Mouse (Mus musculus): ENCODE measurements around the gene Cadm1. TPM values are rescaled to one million over a fixed set of nuclear protein-coding genes. Genes with fewer than 3 reads are reported as not detected.

Gene Cadm1
- polyA plus RNA-seq, 1 experiment: not detected

- no peak for TF ChIP-seq GATA1 (IDR thresholded peaks at IDR 0.05; ENCODE audit: low read length)
These were observed 131.6 kb downstream of the Cadm1 start for GRCm38 (mm10) chr9:47661611-47662010.

- no peak for TF ChIP-seq GATA1 (IDR thresholded peaks at IDR 0.05; ENCODE audit: low read length)
These were observed 139.2 kb downstream of the Cadm1 start for GRCm38 (mm10) chr9:47669206-47669605.

GRCm38 (mm10) chr9:47671617-47672016, 141.6 kb downstream of the Cadm1 start:
- no peak for TF ChIP-seq GATA1 (IDR thresholded peaks at IDR 0.05; ENCODE audit: low read length)

GRCm38 (mm10) chr9:47674766-47675713, 145.1 kb downstream of the Cadm1 start:
- TF ChIP-seq GATA1 (IDR thresholded peaks at IDR 0.05; ENCODE audit: low read length): no peak

- no peak for TF ChIP-seq GATA1 (IDR thresholded peaks at IDR 0.05; ENCODE audit: low read length)
These were observed 156.9 kb downstream of the Cadm1 start for GRCm38 (mm10) chr9:47686881-47687280.

DNA sequence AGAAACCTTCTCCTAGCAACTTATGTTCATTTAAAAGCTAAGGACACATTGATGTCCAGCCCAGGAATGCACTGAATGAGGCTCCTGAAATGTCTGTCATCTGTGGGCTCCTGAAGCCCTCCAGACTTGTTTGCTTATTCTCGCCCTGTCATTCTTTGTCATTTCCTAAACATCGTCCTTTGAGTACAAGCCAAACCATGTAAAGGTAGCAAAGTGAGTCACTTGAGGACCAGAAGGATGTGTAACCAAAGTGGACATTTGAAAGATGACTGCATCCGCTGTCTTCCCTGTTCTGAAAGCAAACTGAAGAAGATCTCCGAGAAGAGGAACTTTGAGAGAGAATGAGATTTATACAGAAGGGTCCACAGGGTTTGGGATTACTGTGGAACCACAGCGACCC, 157.6 kb downstream of the Cadm1 start:
- TF ChIP-seq GATA1 (IDR thresholded peaks at IDR 0.05; ENCODE audit: low read length): no peak

GRCm38 (mm10) chr9:47688297-47688696, 158.3 kb downstream of the Cadm1 start:
- TF ChIP-seq GATA1 (IDR thresholded peaks at IDR 0.05; ENCODE audit: low read length): no peak

- no peak for TF ChIP-seq GATA1 (IDR thresholded peaks at IDR 0.05; ENCODE audit: low read length)
These were observed 162.9 kb downstream of the Cadm1 start for GRCm38 (mm10) chr9:47692911-47693310.

DNA sequence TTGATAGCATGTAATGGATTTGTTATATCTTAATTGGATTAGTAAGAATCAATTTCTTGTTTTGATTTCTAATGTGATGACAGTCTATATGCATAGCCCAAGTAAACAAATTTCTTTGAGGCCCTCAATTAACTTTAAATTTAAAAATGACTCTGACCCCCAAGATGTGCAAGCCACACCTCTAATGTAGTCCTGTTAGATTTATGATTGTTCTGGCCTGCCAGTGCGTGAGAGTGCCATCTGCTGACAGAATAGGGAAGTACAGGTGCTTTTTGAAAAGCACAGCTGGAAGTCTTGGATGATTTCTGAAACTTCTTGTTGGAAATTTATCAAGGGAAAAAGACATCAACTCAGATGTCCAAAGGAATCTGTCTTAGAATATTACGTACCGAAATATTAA, 169.1 kb downstream of the Cadm1 start:
- no peak for TF ChIP-seq GATA1 (IDR thresholded peaks at IDR 0.05; ENCODE audit: low read length)

GRCm38 (mm10) chr9:47700021-47700420, 170.0 kb downstream of the Cadm1 start:
- TF ChIP-seq GATA1 (IDR thresholded peaks at IDR 0.05; ENCODE audit: low read length): no peak

DNA sequence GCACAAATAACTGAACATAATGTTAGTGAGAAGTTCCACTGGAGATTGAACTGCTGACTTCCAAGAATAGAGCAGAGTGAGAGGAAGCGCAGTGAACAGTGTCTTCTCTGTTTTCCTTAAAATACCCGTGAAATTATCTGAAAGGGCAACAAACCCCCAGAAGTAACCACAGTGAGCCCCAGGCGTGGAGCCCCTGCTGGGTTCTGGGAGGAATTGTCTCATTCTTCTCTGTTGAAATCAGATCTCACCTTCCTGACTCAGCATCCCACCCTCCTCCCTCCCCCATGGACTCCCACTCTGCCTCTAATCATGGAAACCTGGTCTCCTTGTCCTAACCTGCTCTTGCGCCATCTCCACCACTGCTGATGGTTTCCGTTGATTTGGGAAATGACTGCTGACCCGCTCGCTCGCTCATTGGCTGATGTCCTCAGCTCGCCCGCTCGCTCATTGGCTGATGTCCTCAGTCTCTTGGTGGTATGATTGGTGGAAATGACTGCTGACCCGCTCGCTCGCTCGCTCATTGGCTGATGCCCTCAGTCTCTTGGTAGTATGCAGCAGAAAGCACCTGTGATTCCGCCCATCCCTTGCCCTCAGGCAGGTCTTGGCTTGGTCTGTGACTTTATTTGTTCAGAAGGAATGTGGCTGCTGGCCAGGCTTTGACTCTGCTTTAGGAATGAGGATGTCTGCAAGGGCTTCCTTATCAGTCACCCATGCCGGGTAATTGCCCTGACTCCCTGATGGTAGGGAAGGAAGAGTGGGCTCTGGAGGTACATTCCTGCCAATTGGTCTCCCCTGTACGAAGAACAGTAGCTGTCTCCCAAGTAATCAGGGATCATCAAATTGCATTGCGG, 173.3 kb downstream of the Cadm1 start:
- TF ChIP-seq GATA1 (IDR thresholded peaks at IDR 0.05; ENCODE audit: low read length): no peak

DNA sequence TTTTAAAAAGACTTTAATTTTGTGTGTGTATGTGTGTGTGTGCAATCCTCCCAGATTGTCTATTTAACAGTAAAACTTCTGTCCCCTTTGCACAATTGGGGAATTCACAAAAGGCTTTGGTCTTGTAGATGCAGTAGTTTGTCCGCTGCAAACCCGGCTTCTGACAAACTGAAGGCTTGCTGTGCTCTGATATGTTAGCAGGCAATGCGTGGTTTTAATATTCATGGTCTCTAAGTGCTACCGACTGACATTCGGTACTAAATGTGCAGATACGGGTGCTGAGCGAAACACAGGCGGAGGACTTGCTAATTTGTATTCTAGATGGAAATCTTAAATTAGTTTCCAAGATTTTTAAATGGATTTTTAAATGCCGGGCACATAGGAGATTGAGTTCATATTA, 176.4 kb downstream of the Cadm1 start:
- no peak for TF ChIP-seq GATA1 (IDR thresholded peaks at IDR 0.05; ENCODE audit: low read length)

GRCm38 (mm10) chr9:47707326-47707725, 177.4 kb downstream of the Cadm1 start:
- TF ChIP-seq GATA1 (IDR thresholded peaks at IDR 0.05; ENCODE audit: low read length): no peak

DNA sequence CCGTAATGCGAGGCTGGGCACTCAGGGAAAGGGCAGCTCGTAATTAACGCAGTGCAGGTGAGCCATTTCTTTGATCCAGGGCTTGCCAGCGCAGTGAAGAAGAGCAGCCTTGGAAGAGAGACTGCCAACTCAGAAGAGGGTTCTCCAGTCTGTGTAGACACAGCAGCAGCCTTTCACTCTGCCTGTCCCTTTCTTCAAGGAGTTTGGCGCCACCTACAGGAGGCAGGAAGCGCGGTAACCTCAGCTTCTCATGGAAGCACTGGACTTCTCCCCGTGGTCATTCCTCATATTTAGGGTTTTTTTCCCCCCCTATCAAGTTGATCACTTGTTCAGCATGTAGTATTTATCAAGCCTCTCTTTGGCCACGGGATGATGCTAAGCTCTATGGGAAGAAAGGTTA, 178.3 kb downstream of the Cadm1 start:
- no peak for TF ChIP-seq GATA1 (IDR thresholded peaks at IDR 0.05; ENCODE audit: low read length)

DNA sequence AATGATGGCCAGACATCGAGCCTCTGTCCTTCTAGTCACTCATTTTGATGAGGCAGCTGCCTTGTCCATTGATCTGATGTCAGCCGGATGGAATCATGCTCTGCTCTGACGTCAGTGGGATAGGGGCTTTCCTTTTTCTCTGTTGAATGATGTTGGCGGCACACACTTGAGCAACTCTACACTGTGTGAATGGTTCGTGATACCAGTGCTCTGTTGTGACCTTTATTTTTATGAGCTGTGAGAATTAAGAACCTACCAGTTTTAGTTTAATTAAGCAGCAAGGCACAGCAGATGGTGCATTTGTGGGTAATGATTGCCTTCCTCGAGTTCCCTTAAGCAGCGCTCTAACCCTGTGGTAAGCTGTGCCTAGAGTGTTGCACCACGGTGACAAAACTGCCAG, 181.0 kb downstream of the Cadm1 start:
- TF ChIP-seq GATA1 (IDR thresholded peaks at IDR 0.05; ENCODE audit: low read length): no peak

- TF ChIP-seq GATA1 (IDR thresholded peaks at IDR 0.05; ENCODE audit: low read length): no peak
These were observed 184.6 kb downstream of the Cadm1 start for GRCm38 (mm10) chr9:47714541-47714940.

Data from G1E-ER4 (cell line).